Mouse (Mus musculus) CH12.LX (cell line): ENCODE results near the gene Timp2. TPM values are rescaled to one million over a fixed set of nuclear protein-coding genes. Genes with fewer than 3 reads are reported as not detected.
A peak's percentile ranks its signal among the peaks of the same experiment; 100 is the strongest.

ENCODE experiments used
- DNase-seq: peaks from one replicate; pipeline ENCODE4 v3.0.0-alpha.2; 2013; ENCODE audit errors: extremely low read depth
- H3K27ac ChIP-seq: 2 replicates; pipeline ENCODE4 v1.5.1; 2012; ENCODE audit warnings: low read depth, mild to moderate bottlenecking, control low read depth, moderate library complexity; ENCODE audit not compliant: insufficient read depth
- H3K27me3 ChIP-seq: replicated peaks from 2 replicates; pipeline ENCODE3; 2012; ENCODE audit warnings: inconsistent platforms
- H3K36me3 ChIP-seq, 2 experiments: replicated peaks in 1 of 2; 2 replicates each; pipeline versions ENCODE3 to v1.6.1; 2012; ENCODE audit warnings: inconsistent platforms in 1 of 2, low read length in 1 of 2, mild to moderate bottlenecking in 1 of 2, mixed read lengths in 1 of 2, moderate library complexity in 1 of 2; ENCODE audit not compliant: control insufficient read depth in 1 of 2, insufficient read depth in 1 of 2
- H3K4me1 ChIP-seq, 2 experiments: 2 replicates each; pipeline ENCODE4 v1.6.1; 2012; ENCODE audit warnings: inconsistent platforms in 1 of 2, moderate library complexity in 1 of 2; ENCODE audit not compliant: insufficient read depth in 2 of 2, control insufficient read depth in 1 of 2
- H3K4me2 ChIP-seq: 2 replicates; pipeline ENCODE4 v1.6.1; 2012; ENCODE audit warnings: low read depth, mild to moderate bottlenecking, control low read depth; ENCODE audit not compliant: poor library complexity, insufficient read depth, severe bottlenecking
- H3K4me3 ChIP-seq, 3 experiments: fragments of 150-350 bp in 1 of 3; sonication (generic) in 1 of 3; replicated peaks in 1 of 3; 2 replicates each; pipeline versions ENCODE3 to v1.5.1; 2011 to 2012; ENCODE audit warnings: low read depth in 2 of 3, low read length in 2 of 3, mild to moderate bottlenecking in 2 of 3, moderate library complexity in 2 of 3, control low read depth in 1 of 3, improper control_type of control experiment in 1 of 3, inconsistent platforms in 1 of 3, mixed read lengths in 1 of 3; ENCODE audit not compliant: poor library complexity in 1 of 3
- H3K79me2 ChIP-seq: replicated peaks from 2 replicates; pipeline ENCODE4 v1.6.1; 2012; ENCODE audit warnings: mild to moderate bottlenecking, moderate library complexity; ENCODE audit not compliant: control insufficient read depth, poor library complexity, insufficient read depth, severe bottlenecking; ENCODE audit errors: extremely low read depth
- H3K9ac ChIP-seq: 2 replicates; pipeline ENCODE4 v1.6.1; 2012; ENCODE audit warnings: low read depth, mild to moderate bottlenecking, control low read depth, moderate library complexity; ENCODE audit not compliant: insufficient read depth
- H3K9me3 ChIP-seq: replicated peaks from 2 replicates; pipeline ENCODE3; 2012; ENCODE audit warnings: low read length, inconsistent platforms, mixed read lengths
- BHLHE40 ChIP-seq: IDR thresholded peaks from 2 replicates; pipeline ENCODE4 v1.6.1; 2011; ENCODE audit warnings: mild to moderate bottlenecking, low read depth, low read length, improper control_type of control experiment
- CHD1 ChIP-seq: IDR thresholded peaks from 2 replicates; pipeline ENCODE4 v1.6.1; 2012; ENCODE audit warnings: low read depth, low read length, improper control_type of control experiment, inconsistent platforms
- CHD2 ChIP-seq: IDR thresholded peaks from 2 replicates; pipeline ENCODE4 v1.6.1; 2011; ENCODE audit warnings: low read length, improper control_type of control experiment
- CTCF ChIP-seq, 2 experiments: IDR thresholded peaks in 1 of 2; conservative IDR thresholded peaks in 1 of 2; 2 replicates each; pipeline ENCODE4 v1.5.1; 2011 to 2012; ENCODE audit warnings: low read depth in 2 of 2, low read length in 2 of 2, improper control_type of control experiment in 1 of 2, inconsistent platforms in 1 of 2, mild to moderate bottlenecking in 1 of 2, moderate library complexity in 1 of 2
- E2F4 ChIP-seq: IDR thresholded peaks from 2 replicates; pipeline ENCODE4 v1.6.1; 2011; ENCODE audit warnings: low read depth, low read length, improper control_type of control experiment; ENCODE audit not compliant: insufficient replicate concordance
- ELF1 ChIP-seq: IDR thresholded peaks from 2 replicates; pipeline ENCODE4 v1.6.1; 2014; ENCODE audit warnings: low read depth, mild to moderate bottlenecking, inconsistent platforms, low read length, improper control_type of control experiment
- EP300 ChIP-seq: IDR thresholded peaks from 2 replicates; pipeline ENCODE4 v1.6.1; 2011; ENCODE audit warnings: low read length, improper control_type of control experiment
- ETS1 ChIP-seq: conservative IDR thresholded peaks from 2 replicates; pipeline ENCODE4 v1.6.1; 2012; ENCODE audit warnings: low read depth, mild to moderate bottlenecking, inconsistent platforms, low read length, improper control_type of control experiment, moderate library complexity
- GABPA ChIP-seq: IDR thresholded peaks from 2 replicates; pipeline ENCODE4 v1.6.1; 2012; ENCODE audit warnings: low read depth, low read length, improper control_type of control experiment, inconsistent platforms; ENCODE audit not compliant: insufficient replicate concordance
- HCFC1 ChIP-seq: IDR thresholded peaks from 2 replicates; pipeline ENCODE4 v1.6.1; 2012; ENCODE audit warnings: low read depth, mild to moderate bottlenecking, inconsistent platforms, low read length, improper control_type of control experiment
- IRF4 ChIP-seq: IDR thresholded peaks from 2 replicates; pipeline ENCODE4 v1.6.1; 2014; ENCODE audit warnings: low read depth, mild to moderate bottlenecking, inconsistent platforms, low read length, improper control_type of control experiment
- JUN ChIP-seq: IDR thresholded peaks from 2 replicates; pipeline ENCODE4 v1.6.1; 2011; ENCODE audit warnings: low read depth, mild to moderate bottlenecking, low read length, improper control_type of control experiment, moderate library complexity; ENCODE audit not compliant: insufficient read depth
- JUND ChIP-seq: conservative IDR thresholded peaks from 2 replicates; pipeline ENCODE4 v1.6.1; 2011; ENCODE audit warnings: low read depth, low read length, improper control_type of control experiment
- MAFK ChIP-seq: IDR thresholded peaks from 2 replicates; pipeline ENCODE4 v1.6.1; 2011; ENCODE audit warnings: low read length, improper control_type of control experiment; ENCODE audit not compliant: insufficient replicate concordance
- MAX ChIP-seq: IDR thresholded peaks from 2 replicates; pipeline ENCODE4 v1.6.1; 2011; ENCODE audit warnings: low read length, improper control_type of control experiment
- MAZ ChIP-seq: IDR thresholded peaks from 2 replicates; pipeline ENCODE4 v1.6.1; 2012; ENCODE audit warnings: low read depth, mild to moderate bottlenecking, inconsistent platforms, low read length, improper control_type of control experiment, moderate library complexity
- MEF2A ChIP-seq: IDR thresholded peaks from 2 replicates; pipeline ENCODE4 v1.6.1; 2014; ENCODE audit warnings: low read depth, mild to moderate bottlenecking, inconsistent platforms, low read length, improper control_type of control experiment, borderline replicate concordance
- MYC ChIP-seq: IDR thresholded peaks from 2 replicates; pipeline ENCODE4 v1.6.1; 2011; ENCODE audit warnings: low read depth, mild to moderate bottlenecking, improper control_type of control experiment, low read length
- NELFE ChIP-seq: IDR thresholded peaks from 2 replicates; pipeline ENCODE4 v1.6.1; 2011; ENCODE audit warnings: low read depth, low read length, improper control_type of control experiment
- NRF1 ChIP-seq: IDR thresholded peaks from 2 replicates; pipeline ENCODE4 v1.6.1; 2014; ENCODE audit warnings: low read depth, mild to moderate bottlenecking, inconsistent platforms, low read length, improper control_type of control experiment, moderate library complexity
- PAX5 ChIP-seq: IDR thresholded peaks from 2 replicates; pipeline ENCODE4 v1.6.1; 2012; ENCODE audit warnings: low read length, inconsistent platforms, mixed read lengths
- POLR2A ChIP-seq: IDR thresholded peaks from 2 replicates; pipeline ENCODE4 v1.6.1; 2011; ENCODE audit warnings: low read depth, mild to moderate bottlenecking, improper control_type of control experiment, low read length
- POLR2AphosphoS2 ChIP-seq: IDR thresholded peaks from 2 replicates; pipeline ENCODE4 v1.6.1; 2011; ENCODE audit warnings: low read depth, low read length, improper control_type of control experiment
- RAD21 ChIP-seq: IDR thresholded peaks from 2 replicates; pipeline ENCODE4 v1.6.1; 2011; ENCODE audit warnings: low read depth, mild to moderate bottlenecking, low read length, improper control_type of control experiment, moderate library complexity
- SIN3A ChIP-seq: IDR thresholded peaks from 2 replicates; pipeline ENCODE4 v1.6.1; 2012; ENCODE audit warnings: low read length, improper control_type of control experiment, inconsistent platforms
- SMC3 ChIP-seq: IDR thresholded peaks from 2 replicates; pipeline ENCODE4 v1.6.1; 2011; ENCODE audit warnings: low read depth, low read length, improper control_type of control experiment
- TBP ChIP-seq: conservative IDR thresholded peaks from 2 replicates; pipeline ENCODE4 v1.6.1; 2011; ENCODE audit warnings: low read depth, low read length, improper control_type of control experiment
- TCF12 ChIP-seq: IDR thresholded peaks from 2 replicates; pipeline ENCODE4 v1.6.1; 2014; ENCODE audit warnings: low read depth, mild to moderate bottlenecking, inconsistent platforms, low read length, improper control_type of control experiment
- UBTF ChIP-seq: IDR thresholded peaks from 2 replicates; pipeline ENCODE4 v1.6.1; 2012; ENCODE audit warnings: low read depth, mild to moderate bottlenecking, inconsistent platforms, low read length, improper control_type of control experiment, moderate library complexity
- USF2 ChIP-seq: conservative IDR thresholded peaks from 2 replicates; pipeline ENCODE4 v1.6.1; 2011; ENCODE audit warnings: low read depth, low read length, improper control_type of control experiment
- ZC3H11A ChIP-seq: IDR thresholded peaks from 2 replicates; pipeline ENCODE4 v1.6.1; 2012; ENCODE audit warnings: low read depth, mild to moderate bottlenecking, inconsistent platforms, low read length, improper control_type of control experiment
- ZKSCAN1 ChIP-seq: IDR thresholded peaks from 2 replicates; pipeline ENCODE4 v1.6.1; 2012; ENCODE audit warnings: low read depth, inconsistent platforms, low read length, improper control_type of control experiment, borderline replicate concordance
- ZMIZ1 ChIP-seq: IDR thresholded peaks from 2 replicates; pipeline ENCODE4 v1.6.1; 2012; ENCODE audit warnings: low read depth, mild to moderate bottlenecking, inconsistent platforms, low read length, improper control_type of control experiment
- ZNF384 ChIP-seq: IDR thresholded peaks from 2 replicates; pipeline ENCODE4 v1.6.1; 2012; ENCODE audit warnings: low read depth, low read length, improper control_type of control experiment, inconsistent platforms
- dilution Hi-C: fragments of 300-500 bp; cut with MboI; formaldehyde crosslinking; loops from 2 replicates; pipeline ENCODE4 v1.14.3; 2020; ENCODE audit warnings: low sequenced_read_pairs; ENCODE audit not compliant: extremely low pct_unique_long_range_greater_than_20kb, extremely low pct_ligation_motif_present
- in situ Hi-C: fragments of 300-500 bp; cut with MboI; formaldehyde crosslinking; loops from 3 replicates; pipeline ENCODE4 v1.14.3; 2019; ENCODE audit warnings: low sequenced_read_pairs, low pct_ligation_motif_present, low pct_unique_long_range_greater_than_20kb, mixed read lengths
- polyA plus RNA-seq: library from polyadenylated mRNA; unstranded; fragments of >175 nt; gene quantifications from 2 replicates; pipeline ENCODE4 v1.2.1, GENCODE M21; 2012; ENCODE audit warnings: low read depth; ENCODE audit not compliant: insufficient read length
- total RNA-seq, 2 experiments: library from RNA; depleted of rRNA; stranded (reverse); fragments of 300-350 nt in 1 of 2; fragments of >200 nt in 1 of 2; gene quantifications; 2 replicates each; pipeline ENCODE4 v1.2.3; 2012 to 2014

Timp2 gene
- total and polyA plus RNA-seq, 3 experiments: 0.34 TPM; not detected in 2

- H3K4me3 ChIP-seq: no peak overlapping the region
- no peaks in the 10 kb centered on the region for H3K4me1 ChIP-seq
- in situ Hi-C loops (no loop called here), dilution Hi-C loops (no loop called here)
- no peak overlapping the region for H3K4me2 ChIP-seq
- H3K9me3 ChIP-seq: no peaks in the 10 kb centered on the region
- no peaks in the 10 kb centered on the region for H3K79me2 ChIP-seq
- no peak for TF ChIP-seq CHD2
- no peak for TF ChIP-seq MAFK
- TF ChIP-seq TCF12: no peak
- no peak for TF ChIP-seq MAZ
- no peak for TF ChIP-seq JUND
- TF ChIP-seq RAD21: peak; percentile 63
- peak; percentile 84 for TF ChIP-seq SMC3
- TF ChIP-seq IRF4: no peak
- no peak for TF ChIP-seq ELF1
- TF ChIP-seq HCFC1: no peak
- TF ChIP-seq TBP: no peak
- no peak for TF ChIP-seq BHLHE40
- no peak for TF ChIP-seq UBTF
- no peak for TF ChIP-seq E2F4
- TF ChIP-seq PAX5: no peak
- TF ChIP-seq EP300: no peak
- no peak for TF ChIP-seq POLR2AphosphoS2
- TF ChIP-seq GABPA: no peak
- no peak for TF ChIP-seq MAX
- TF ChIP-seq POLR2A: no peak
- TF ChIP-seq ZKSCAN1: no peak
- peak; percentile 93 to 99 for TF ChIP-seq CTCF (conservative IDR thresholded peaks at IDR 0.05 in 1 of 2, IDR thresholded peaks at IDR 0.05 in 1 of 2; ENCODE audit: low read depth in 2 of 2, low read length in 2 of 2)
- TF ChIP-seq ETS1: no peak
- no peak for TF ChIP-seq SIN3A
- no peak for TF ChIP-seq MEF2A
- TF ChIP-seq CHD1: no peak
- no peak for TF ChIP-seq NRF1
- TF ChIP-seq MYC: no peak
- no peak for TF ChIP-seq JUN
- no peak for TF ChIP-seq ZNF384
- no peak for TF ChIP-seq USF2
- no peak for TF ChIP-seq ZMIZ1
- TF ChIP-seq ZC3H11A: no peak
- TF ChIP-seq NELFE: peak; percentile 50; the same call in 1 of the 2 replicates
- peaks cover 35% of the 10 kb centered on the region for H3K27me3 ChIP-seq
- no peak overlapping the region for H3K9ac ChIP-seq
- no peak overlapping the region for H3K27ac ChIP-seq
- DNase-seq: peak; percentile 52
- no peaks in the 10 kb centered on the region for H3K36me3 ChIP-seq
These were observed 38.4 kb downstream of the Timp2 start for GRCm38 (mm10) chr11:118317129-118317528.
